Mouse (Mus musculus): ENCODE results near the gene Epha6.

Gene Epha6

GRCm38 (mm10) chr16:60605061-60605831 is at the start of gene Epha6:
Gene Epha6 (minus strand): TSS chr16:60605531.
- DNase-seq (ENCODE audit: low spot score), result no peak

GRCm38 (mm10) chr16:60651716-60652115 is 46.4 kb upstream of the Epha6 start:
- DNase-seq (ENCODE audit: low spot score), result no peak

GRCm38 (mm10) chr16:60628091-60628490 is 22.8 kb upstream of the Epha6 start:
- no peak for DNase-seq (ENCODE audit: low spot score)

GRCm38 (mm10) chr16:60605832-60606583 is 677 bp upstream of the Epha6 start:
- DNase-seq (ENCODE audit: low spot score), result peak; percentile 32

- DNase-seq (ENCODE audit: low spot score), result no peak
Observed at GRCm38 (mm10) chr16:60604613-60605012, 718 bp downstream of the Epha6 start.

- DNase-seq (ENCODE audit: low spot score), result no peak
Observed at GRCm38 (mm10) chr16:60585322-60585721, 20.0 kb downstream of the Epha6 start.

GRCm38 (mm10) chr16:60584695-60585094 is 20.6 kb downstream of the Epha6 start:
- DNase-seq (ENCODE audit: low spot score), result no peak

GRCm38 (mm10) chr16:60570546-60570945 is 34.8 kb downstream of the Epha6 start:
- DNase-seq (ENCODE audit: low spot score), result no peak

GRCm38 (mm10) chr16:60544385-60544784 is 60.9 kb downstream of the Epha6 start:
- DNase-seq (ENCODE audit: low spot score), result no peak

GRCm38 (mm10) chr16:60538233-60538632 is 67.1 kb downstream of the Epha6 start:
- DNase-seq (ENCODE audit: low spot score), result no peak

GRCm38 (mm10) chr16:60509707-60510106 is 95.6 kb downstream of the Epha6 start:
- DNase-seq (ENCODE audit: low spot score), result no peak

GRCm38 (mm10) chr16:60499567-60499966 is 105.8 kb downstream of the Epha6 start:
- no peak for DNase-seq (ENCODE audit: low spot score)

GRCm38 (mm10) chr16:60475776-60476175 is 129.6 kb downstream of the Epha6 start:
- no peak for DNase-seq (ENCODE audit: low spot score)

GRCm38 (mm10) chr16:60468200-60468785 is 137.0 kb downstream of the Epha6 start:
- no peak for DNase-seq (ENCODE audit: low spot score)

- peak; percentile 19 for DNase-seq (ENCODE audit: low spot score)
Observed at GRCm38 (mm10) chr16:60435283-60435682, 170.0 kb downstream of the Epha6 start.

- no peak for DNase-seq (ENCODE audit: low spot score)
Observed at GRCm38 (mm10) chr16:60434241-60434640, 171.1 kb downstream of the Epha6 start.

- DNase-seq (ENCODE audit: low spot score), result no peak
Observed at GRCm38 (mm10) chr16:60395306-60395705, 210.0 kb downstream of the Epha6 start.

- no peak for DNase-seq (ENCODE audit: low spot score)
Observed at GRCm38 (mm10) chr16:60392961-60393360, 212.4 kb downstream of the Epha6 start.

GRCm38 (mm10) chr16:60375147-60375546 is 230.2 kb downstream of the Epha6 start:
- DNase-seq (ENCODE audit: low spot score), result no peak

- DNase-seq (ENCODE audit: low spot score), result no peak
Observed at GRCm38 (mm10) chr16:60283963-60284362, 321.4 kb downstream of the Epha6 start.

- DNase-seq (ENCODE audit: low spot score), result no peak
Observed at GRCm38 (mm10) chr16:60274109-60274508, 331.2 kb downstream of the Epha6 start.

GRCm38 (mm10) chr16:60266367-60267351 is 338.7 kb downstream of the Epha6 start:
- no peak for DNase-seq (ENCODE audit: low spot score)

Data from urinary bladder, postnatal 14 days (tissue).